9 mouse cellular contexts compared by ENCODE assay signal in the genomic region with DNA sequence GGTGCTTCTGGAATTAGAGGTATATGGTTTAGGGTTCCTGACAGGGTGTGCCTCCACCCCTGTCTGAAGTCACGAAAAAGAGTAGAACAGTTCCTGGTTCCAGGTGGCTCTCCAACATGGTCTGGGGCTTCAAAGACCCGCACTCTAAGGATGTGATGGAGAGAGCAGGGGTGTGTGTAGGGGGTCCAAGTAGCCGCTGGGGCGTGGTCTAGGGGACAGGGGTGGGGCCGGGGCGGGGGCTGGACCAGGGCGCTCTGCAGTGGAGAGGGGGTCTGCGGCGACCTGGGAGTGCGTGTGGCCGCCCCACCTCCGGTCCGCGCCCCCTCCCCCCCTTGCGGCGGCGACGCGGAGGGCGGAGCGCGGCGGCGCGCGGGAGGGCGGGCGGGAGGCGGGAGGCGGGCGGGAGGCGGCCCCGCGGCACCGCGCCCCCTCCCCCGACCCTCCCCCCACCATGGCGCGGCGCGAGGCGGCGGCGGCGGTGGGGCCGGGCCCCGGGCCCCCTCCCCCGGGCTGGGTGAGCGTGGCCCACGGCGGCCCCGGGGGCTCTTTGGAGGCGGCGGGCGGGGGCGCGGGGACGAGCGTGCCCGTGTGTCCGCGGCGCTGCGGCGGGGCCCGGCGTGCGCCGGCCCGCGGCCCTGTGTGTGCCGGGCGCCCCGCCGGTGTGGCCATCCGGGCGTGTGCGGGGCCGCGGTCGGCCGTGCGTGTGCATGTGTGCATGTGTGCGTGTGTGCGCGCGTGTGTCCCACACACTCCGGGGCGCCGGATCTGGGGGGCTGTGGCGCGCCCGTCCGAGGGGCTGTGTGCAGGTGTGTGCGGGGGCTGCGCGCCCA. TPM values are rescaled to one million over a fixed set of nuclear protein-coding genes. Genes with fewer than 3 reads are reported as not detected.
DNase-seq lines count a peak whose midpoint lies in the region; ATAC-seq lines count a peak whose summit lies in the region.
"Had no signal": no experiment of that assay in that cellular context is flagged by ENCODE, and none has a peak within 500 bp of the region (broad histone marks: within the 10 kb centered on the region; RNA-seq: fewer than 3 reads in every experiment).

Lrfn1 (plus strand) TSS at position 450 of the 830 bp plus-strand sequence.

- H3K9ac ChIP-seq in heart, embryonic 11.5 days (ENCODE audit: low read depth, low read length): peak within 1 kb of the TSS; percentile 78
- H3K9ac ChIP-seq in forebrain, embryonic 12.5 days: peak within 1 kb of the TSS; percentile 94
- H3K9ac ChIP-seq in midbrain, embryonic 16.5 days (ENCODE audit: low read depth, low read length): peak within 1 kb of the TSS; percentile 93

- ATAC-seq in heart, embryonic 11.5 days (replicated peaks; ENCODE audit: insufficient number of reproducible peaks, low FRiP score, low TSS enrichment): peak; percentile 46; the same call in 1 of the 2 replicates
- peak; percentile 80 for ATAC-seq in forebrain, embryonic 12.5 days (ENCODE audit: low FRiP score)
- peak; percentile 77 for ATAC-seq in midbrain, embryonic 16.5 days

- H3K27ac ChIP-seq in heart, embryonic 11.5 days (ENCODE audit: low read depth, low read length): no peak within 1 kb of the TSS
- peak within 1 kb of the TSS; percentile 76 for H3K27ac ChIP-seq in forebrain, embryonic 12.5 days
- peak within 1 kb of the TSS; percentile 72 for H3K27ac ChIP-seq in midbrain, embryonic 16.5 days (ENCODE audit: low read length)

- peak within 1 kb of the TSS; percentile 80 for H3K4me3 ChIP-seq in heart, embryonic 11.5 days (ENCODE audit: low read depth, low read length)
- H3K4me3 ChIP-seq in forebrain, embryonic 12.5 days (replicated peaks): peak within 1 kb of the TSS; percentile 91
- peak within 1 kb of the TSS; percentile 88 for H3K4me3 ChIP-seq in midbrain, embryonic 16.5 days (ENCODE audit: low read depth, low read length)

- no peak for DNase-seq in heart, postnatal 4 days
- peak; percentile 17 for DNase-seq in A20 (ENCODE audit: low read depth, low spot score)
- DNase-seq in brain, adult 2 months (ENCODE audit: low read depth, low spot score): peak; percentile 60
- DNase-seq in left cerebral cortex, adult 8-10 months (ENCODE audit: low spot score in 2 of 2): no peak
- no peak for DNase-seq in spleen, adult 12 weeks (ENCODE audit: low spot score)

- 0 out of 2 replicates have a peak, but pooled peaks cover 3% of the 10 kb centered on the region for H3K27me3 ChIP-seq in heart, embryonic 11.5 days (ENCODE audit: control insufficient read depth, insufficient read depth, low read length)
- H3K27me3 ChIP-seq in forebrain, embryonic 12.5 days: no peaks in the 10 kb centered on the region
- no peaks in the 10 kb centered on the region for H3K27me3 ChIP-seq in midbrain, embryonic 16.5 days (ENCODE audit: control insufficient read depth, insufficient read depth, low read depth, low read length)

- no peaks in the 10 kb centered on the region for H3K36me3 ChIP-seq in heart, embryonic 11.5 days (ENCODE audit: control insufficient read depth, insufficient read depth, low read length)
- H3K36me3 ChIP-seq in forebrain, embryonic 12.5 days (replicated peaks): peaks cover 24% of the 10 kb centered on the region
- H3K36me3 ChIP-seq in midbrain, embryonic 16.5 days (ENCODE audit: control insufficient read depth, insufficient read depth, low read length): peaks cover 11% of the 10 kb centered on the region
- H3K36me3 ChIP-seq: G1E had no signal

- no peaks in the 10 kb centered on the region for H3K9me3 ChIP-seq in heart, embryonic 11.5 days (replicated peaks; ENCODE audit: control insufficient read depth, low read length)
- H3K9me3 ChIP-seq in forebrain, embryonic 12.5 days: no peaks in the 10 kb centered on the region
- no peaks in the 10 kb centered on the region for H3K9me3 ChIP-seq in midbrain, embryonic 16.5 days (replicated peaks; ENCODE audit: control insufficient read depth, low read length, poor library complexity, severe bottlenecking)
- H3K9me3 ChIP-seq: G1E had no signal

- 0% methylated on average over 42 of the region's 97 CpGs for WGBS in heart, embryonic 11.5 days (ENCODE audit: insufficient replicate concordance)
- under 1% methylated on average over 45 of the region's 97 CpGs for WGBS in forebrain, embryonic 12.5 days
- WGBS in midbrain, embryonic 16.5 days: under 1% methylated on average over 24 of the region's 97 CpGs

- 0 out of 2 replicates have a peak, but pooled peaks cover 5% of the 10 kb centered on the region for H3K4me1 ChIP-seq in heart, embryonic 11.5 days (ENCODE audit: control insufficient read depth, insufficient read depth, low read length)
- peaks cover 21% of the 10 kb centered on the region for H3K4me1 ChIP-seq in forebrain, embryonic 12.5 days
- H3K4me1 ChIP-seq in midbrain, embryonic 16.5 days (ENCODE audit: control insufficient read depth, insufficient read depth, low read length): peaks cover 23% of the 10 kb centered on the region

- H3K4me2 ChIP-seq in heart, embryonic 11.5 days: peak within 1 kb of the TSS; percentile 99
- peak within 1 kb of the TSS; percentile 91 for H3K4me2 ChIP-seq in forebrain, embryonic 12.5 days
- H3K4me2 ChIP-seq in midbrain, embryonic 16.5 days (ENCODE audit: low read length): peak within 1 kb of the TSS; percentile 71

RNA-seq across cellular contexts. Expression of gene Lrfn1, which starts in this region (rescaled TPM):
- 1.4 and 1.7 TPM in 2 replicates for polyA plus RNA-seq in heart, embryonic 11.5 days (2014; fragmentation: Nextera tagmentation; extraction: Ambion mirVana)
- 1 to 10 TPM; 2.5 to 3.3 TPM for total RNA-seq in heart, postnatal 4 days (2021)
- polyA plus RNA-seq in forebrain, embryonic 12.5 days (2016; fragmentation: Nextera tagmentation; extraction: Ambion mirVana): 6.7 and 8.8 TPM in 2 replicates
- total RNA-seq in left cerebral cortex, adult 8-10 months (2022): 10 to 100 TPM; 77.6 to 83.2 (median 81.1) TPM
- polyA plus RNA-seq in midbrain, embryonic 16.5 days (2015; fragmentation: Nextera tagmentation; extraction: Ambion mirVana): 13.9 and 15.0 TPM in 2 replicates

Comparison
In these comparisons a context has a peak if more than half of its experiments do, and no peak if none do; other contexts are left out.
1. RNA of gene Lrfn1 (total RNA-seq): 77.6 to 83.2 TPM in left cerebral cortex, adult 8-10 months; 2.5 to 3.3 TPM in heart, postnatal 4 days; every median in the first group is over 10 times any median in the second.
2. DNase-seq: peak in A20 (single experiment) and brain, adult 2 months (single experiment); none in heart, postnatal 4 days (single experiment), left cerebral cortex, adult 8-10 months (0 of 2) and spleen, adult 12 weeks (single experiment).
3. Peak in every context shown above with its lines, with median percentiles within 50 percentile points of each other: ATAC-seq, H3K4me2 ChIP-seq, H3K4me3 ChIP-seq and H3K9ac ChIP-seq.